ENCODE assay signal across 22 mouse cellular contexts in genomic region chr11:79733013-79733412, GRCm38 (mm10).
A peak's percentile ranks its signal among the peaks of the same experiment; 100 is the strongest.
DNase-seq lines count a peak whose midpoint lies in the region; ATAC-seq lines count a peak whose summit lies in the region.
"Had no signal": no experiment of that assay in that cellular context is flagged by ENCODE, and none has a peak within 500 bp of the region (broad histone marks: within the 10 kb centered on the region; RNA-seq: fewer than 3 reads in every experiment).

No protein-coding gene starts in this region.

- H3K36me3 ChIP-seq in kidney, embryonic 15.5 days = peaks cover 11% of the 10 kb centered on the region; the same call in 1 of the 2 replicates
- H3K36me3 ChIP-seq in kidney, embryonic 14.5 days (ENCODE audit: control insufficient read depth, insufficient read depth, low read length) = no peaks in the 10 kb centered on the region
- H3K36me3 ChIP-seq: embryonic facial prominence, embryonic 13.5 days; forebrain, embryonic 10.5 days; forebrain, embryonic 12.5 days had no signal

- no peak overlapping the region for H3K9ac ChIP-seq in kidney, embryonic 15.5 days
- H3K9ac ChIP-seq in kidney, embryonic 14.5 days (ENCODE audit: low read depth, low read length) = no peak overlapping the region
- H3K9ac ChIP-seq: embryonic facial prominence, embryonic 13.5 days; embryonic facial prominence, embryonic 15.5 days; forebrain, embryonic 12.5 days had no signal

- H3K9me3 ChIP-seq in kidney, embryonic 15.5 days (replicated peaks) = 0 out of 2 replicates have a peak, but pooled peaks cover 3% of the 10 kb centered on the region
- no peaks in the 10 kb centered on the region for H3K9me3 ChIP-seq in kidney, embryonic 14.5 days (ENCODE audit: control insufficient read depth, low read length)
- H3K9me3 ChIP-seq: embryonic facial prominence, embryonic 13.5 days; embryonic facial prominence, embryonic 15.5 days; forebrain, embryonic 10.5 days; forebrain, embryonic 12.5 days had no signal

- DNase-seq in kidney, adult 18-20 months = peak; percentile 43
- no peak for DNase-seq in kidney, postnatal 10 days
- peak; percentile 55 to 79 for DNase-seq in kidney, adult 8-10 months
- DNase-seq in kidney, postnatal 36 days = peak; percentile 44 to 74
- DNase-seq: adrenal gland, adult 2 months; adrenal gland, postnatal 10 days; adrenal gland, postnatal 25 days; cerebellum, adult 11 months; cerebellum, adult 18-20 months; cerebellum, adult 8-10 months; cerebellum, adult 9-11 months; cerebellum, postnatal 14 days; cerebellum, postnatal 36 days; embryo, embryonic 11 days had no signal

- no peak for ATAC-seq in kidney, embryonic 15.5 days (replicated peaks; ENCODE audit: low FRiP score)
- no peak for ATAC-seq in kidney, embryonic 14.5 days (ENCODE audit: low FRiP score, low TSS enrichment)
- ATAC-seq: forebrain, embryonic 14.5 days had no signal

- 79% methylated on average over 6 of the region's 6 CpGs for WGBS in kidney, embryonic 15.5 days
- WGBS in kidney, embryonic 14.5 days = 78% methylated on average over 6 of the region's 6 CpGs

- no peak overlapping the region for H3K27ac ChIP-seq in kidney, embryonic 15.5 days
- no peak overlapping the region for H3K27ac ChIP-seq in kidney, embryonic 14.5 days (ENCODE audit: low read depth, low read length)
- H3K27ac ChIP-seq: embryonic facial prominence, embryonic 13.5 days; embryonic facial prominence, embryonic 15.5 days; forebrain, embryonic 10.5 days; forebrain, embryonic 12.5 days had no signal

- peaks cover 23% of the 10 kb centered on the region for H3K4me1 ChIP-seq in kidney, embryonic 15.5 days
- peaks cover 19% of the 10 kb centered on the region for H3K4me1 ChIP-seq in kidney, embryonic 14.5 days (ENCODE audit: control insufficient read depth, insufficient read depth, low read length)

- H3K4me2 ChIP-seq in kidney, embryonic 15.5 days = no peak overlapping the region
- H3K4me2 ChIP-seq in kidney, embryonic 14.5 days (replicated peaks; ENCODE audit: low read depth, low read length) = no peak overlapping the region
- H3K4me2 ChIP-seq: embryonic facial prominence, embryonic 13.5 days; embryonic facial prominence, embryonic 15.5 days; forebrain, embryonic 12.5 days had no signal

- no peaks in the 10 kb centered on the region for H3K27me3 ChIP-seq in kidney, embryonic 15.5 days
- H3K27me3 ChIP-seq in kidney, embryonic 14.5 days (ENCODE audit: control insufficient read depth, insufficient read depth, low read length) = no peaks in the 10 kb centered on the region
- H3K27me3 ChIP-seq: embryonic facial prominence, embryonic 13.5 days; embryonic facial prominence, embryonic 15.5 days; forebrain, embryonic 12.5 days had no signal

- no peak overlapping the region for H3K4me3 ChIP-seq in kidney, embryonic 15.5 days (replicated peaks)
- no peak overlapping the region for H3K4me3 ChIP-seq in kidney, embryonic 14.5 days (ENCODE audit: low read length)
- H3K4me3 ChIP-seq: embryonic facial prominence, embryonic 13.5 days; embryonic facial prominence, embryonic 15.5 days; erythroblast, embryonic 14.5 days; forebrain, embryonic 10.5 days; forebrain, embryonic 12.5 days had no signal
